8 mouse cellular contexts compared by ENCODE assay signal in genomic region chr14:121109116-121109504, GRCm38 (mm10).
DNase-seq lines count a peak whose midpoint lies in the region; ATAC-seq and TF ChIP-seq lines count a peak whose summit lies in the region.

No protein-coding gene starts in this region.

- H3K9ac ChIP-seq in midbrain, postnatal 0 days (replicated peaks; ENCODE audit: low read length, poor library complexity, severe bottlenecking), result no peak overlapping the region
- H3K9ac ChIP-seq in limb, embryonic 15.5 days, result no peak overlapping the region
- no peak overlapping the region for H3K9ac ChIP-seq in stomach, postnatal 0 days (ENCODE audit: low read length)

- peaks cover 53% of the 10 kb centered on the region for H3K4me1 ChIP-seq in midbrain, embryonic 10.5 days
- no peaks in the 10 kb centered on the region for H3K4me1 ChIP-seq in midbrain, postnatal 0 days (ENCODE audit: insufficient read depth, low read length)
- peaks cover 68% of the 10 kb centered on the region for H3K4me1 ChIP-seq in limb, embryonic 15.5 days
- 0 out of 2 replicates have a peak, but pooled peaks cover 3% of the 10 kb centered on the region for H3K4me1 ChIP-seq in stomach, postnatal 0 days (replicated peaks; ENCODE audit: control insufficient read depth, insufficient read depth)

- no peak for TF ChIP-seq CTCF in gastrocnemius, adult 2 months (IDR thresholded peaks at IDR 0.05)
- no peak for TF ChIP-seq CTCF in midbrain, postnatal 0 days (IDR thresholded peaks at IDR 0.05)
- no peak for TF ChIP-seq CTCF in stomach, postnatal 0 days (IDR thresholded peaks at IDR 0.05; ENCODE audit: low read depth)

- H3K9me3 ChIP-seq in midbrain, embryonic 10.5 days (replicated peaks), result no peaks in the 10 kb centered on the region
- no peaks in the 10 kb centered on the region for H3K9me3 ChIP-seq in midbrain, postnatal 0 days (ENCODE audit: low read length)
- no peaks in the 10 kb centered on the region for H3K9me3 ChIP-seq in limb, embryonic 15.5 days
- H3K9me3 ChIP-seq in stomach, postnatal 0 days (ENCODE audit: control insufficient read depth, low read length), result no peaks in the 10 kb centered on the region

- intact Hi-C loops in gastrocnemius, adult 2 months (cut with DNase I), result no loop called here
- intact Hi-C loops in gastrocnemius, postnatal 14 days (cut with DNase I; ENCODE audit: low total_unique reads), result no loop called here

- no peak overlapping the region for H3K4me2 ChIP-seq in midbrain, postnatal 0 days (ENCODE audit: low read depth, low read length, poor library complexity, severe bottlenecking)
- H3K4me2 ChIP-seq in limb, embryonic 15.5 days, result peak overlapping the region; percentile 24; the same call in 1 of the 2 replicates
- no peak overlapping the region for H3K4me2 ChIP-seq in stomach, postnatal 0 days (replicated peaks; ENCODE audit: low read depth)

- TF ChIP-seq EP300 in stomach, postnatal 0 days (optimal IDR thresholded peaks at IDR 0.05), result no peak

- H3K4me3 ChIP-seq in gastrocnemius, adult 2 months, result no peak overlapping the region
- H3K4me3 ChIP-seq in midbrain, embryonic 10.5 days, result 0 out of 2 replicates have a peak overlapping the region, but pooled peaks have one; percentile 4
- H3K4me3 ChIP-seq in midbrain, postnatal 0 days (ENCODE audit: low read depth, low read length), result no peak overlapping the region
- H3K4me3 ChIP-seq in limb, embryonic 15.5 days, result no peak overlapping the region
- no peak overlapping the region for H3K4me3 ChIP-seq in stomach, postnatal 0 days (ENCODE audit: low read depth, low read length)

- peaks cover 6% of the 10 kb centered on the region; the same call in 1 of the 2 replicates for H3K36me3 ChIP-seq in midbrain, embryonic 10.5 days
- no peaks in the 10 kb centered on the region for H3K36me3 ChIP-seq in midbrain, postnatal 0 days (ENCODE audit: insufficient read depth, low read length)
- H3K36me3 ChIP-seq in limb, embryonic 15.5 days, result 0 out of 2 replicates have a peak, but pooled peaks cover 3% of the 10 kb centered on the region
- H3K36me3 ChIP-seq in stomach, postnatal 0 days (ENCODE audit: control insufficient read depth, insufficient read depth, low read length), result no peaks in the 10 kb centered on the region

- 13% methylated on average over 9 of the region's 9 CpGs for WGBS in midbrain, embryonic 10.5 days
- 24% methylated on average over 9 of the region's 9 CpGs for WGBS in midbrain, postnatal 0 days
- WGBS in limb, embryonic 15.5 days, result 19% methylated on average over 9 of the region's 9 CpGs
- WGBS in stomach, postnatal 0 days, result 25% methylated on average over 9 of the region's 9 CpGs

- DNase-seq in gastrocnemius, adult 2 months, result no peak
- no peak for DNase-seq in gastrocnemius, postnatal 14 days
- peak; percentile 44 for DNase-seq in midbrain, embryonic 10.5 days (ENCODE audit: low spot score)
- no peak for DNase-seq in midbrain, postnatal 0 days (ENCODE audit: low spot score)
- DNase-seq in stomach, postnatal 0 days (ENCODE audit: low spot score), result no peak
- no peak for DNase-seq in urinary bladder, postnatal 10 days (ENCODE audit: low spot score)
- DNase-seq in gastrocnemius, postnatal 25 days, result no peak

- no peak for ATAC-seq in midbrain, postnatal 0 days (ENCODE audit: low FRiP score)
- ATAC-seq in limb, embryonic 15.5 days (ENCODE audit: insufficient number of reproducible peaks, low FRiP score, low TSS enrichment, low read depth), result no peak
- no peak for ATAC-seq in stomach, postnatal 0 days (ENCODE audit: low FRiP score, low TSS enrichment)

- H3K27ac ChIP-seq in gastrocnemius, adult 2 months, result peak overlapping the region; percentile 57
- H3K27ac ChIP-seq in midbrain, embryonic 10.5 days (replicated peaks), result peak overlapping the region; percentile 71
- no peak overlapping the region for H3K27ac ChIP-seq in midbrain, postnatal 0 days (ENCODE audit: low read depth, low read length)
- H3K27ac ChIP-seq in limb, embryonic 15.5 days, result peak overlapping the region; percentile 91
- peak overlapping the region; percentile 41 for H3K27ac ChIP-seq in stomach, postnatal 0 days (replicated peaks)

- H3K27me3 ChIP-seq in midbrain, embryonic 10.5 days (ENCODE audit: low read depth, poor library complexity, severe bottlenecking), result no peaks in the 10 kb centered on the region
- no peaks in the 10 kb centered on the region for H3K27me3 ChIP-seq in midbrain, postnatal 0 days (ENCODE audit: insufficient read depth, low read length)
- H3K27me3 ChIP-seq in limb, embryonic 15.5 days, result no peaks in the 10 kb centered on the region
- no peaks in the 10 kb centered on the region for H3K27me3 ChIP-seq in stomach, postnatal 0 days (ENCODE audit: control insufficient read depth, insufficient read depth, low read length)
